ENCODE assay signal across 11 mouse cellular contexts in the genomic region with DNA sequence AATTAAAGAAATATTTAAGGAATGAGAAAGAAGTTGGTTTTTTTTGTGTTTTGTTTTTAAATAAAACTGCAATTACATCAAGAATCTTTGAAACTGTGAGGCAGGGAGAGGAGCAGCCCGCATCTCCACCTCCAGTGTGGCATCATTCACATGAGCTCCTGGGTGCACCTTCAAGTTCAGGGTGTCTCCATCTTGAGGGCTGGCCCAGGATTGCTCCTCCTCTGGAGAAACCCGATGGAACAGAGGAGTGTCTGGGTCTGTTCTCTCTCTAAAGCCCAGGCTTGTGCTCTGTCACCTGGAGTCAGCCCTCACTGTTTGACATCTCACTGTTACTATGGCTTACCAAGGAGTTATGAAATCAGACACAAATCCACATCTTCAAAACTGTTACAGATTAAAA.
"Had no signal": no experiment of that assay in that cellular context is flagged by ENCODE, and none has a peak within 500 bp of the region (broad histone marks: within the 10 kb centered on the region; RNA-seq: fewer than 3 reads in every experiment).

No protein-coding gene starts in this region.

- H3K9ac ChIP-seq: limb, embryonic 13.5 days; liver, embryonic 14.5 days; midbrain, embryonic 12.5 days; stomach, embryonic 15.5 days had no signal

- H3K27me3 ChIP-seq: limb, embryonic 13.5 days; midbrain, embryonic 12.5 days; stomach, embryonic 15.5 days had no signal

- H3K4me2 ChIP-seq: limb, embryonic 13.5 days; midbrain, embryonic 12.5 days; stomach, embryonic 15.5 days had no signal

- H3K9me3 ChIP-seq: limb, embryonic 13.5 days; midbrain, embryonic 12.5 days; stomach, embryonic 15.5 days had no signal

- DNase-seq: kidney, postnatal 36 days; left cerebral cortex, postnatal 4 days; lung, adult 18-20 months; right cerebral cortex, postnatal 14 days; thymus, adult 2 months; thymus, postnatal 25 days had no signal

- H3K4me3 ChIP-seq: limb, embryonic 13.5 days; midbrain, embryonic 12.5 days; stomach, embryonic 15.5 days had no signal

- H3K4me1 ChIP-seq: limb, embryonic 13.5 days; midbrain, embryonic 12.5 days; stomach, embryonic 15.5 days had no signal

- H3K36me3 ChIP-seq: limb, embryonic 13.5 days; midbrain, embryonic 12.5 days; stomach, embryonic 15.5 days had no signal

- H3K27ac ChIP-seq: kidney, postnatal 0 days; limb, embryonic 13.5 days; liver, embryonic 14.5 days; midbrain, embryonic 12.5 days; stomach, embryonic 15.5 days had no signal
